Mouse (Mus musculus): Measurements from ENCODE around the gene Egln2. TPM values are rescaled to one million over a fixed set of nuclear protein-coding genes. Genes with fewer than 3 reads are reported as not detected.
A peak's percentile ranks its signal among the peaks of the same experiment; 100 is the strongest.

Egln2 gene
- polyA plus RNA-seq, 1 experiment from 2014 or later: 29.2 TPM

GRCm38 (mm10) chr7:27161744-27162143 is 4.9 kb downstream of the Egln2 start:
- Histone ChIP-seq H3K27me3 (no peaks in the 10 kb centered on the region), H3K4me1 (replicated peaks) (peaks cover 61% of the 10 kb centered on the region), H3K4me3 (replicated peaks) (no peak overlapping the region), H3K9me3 (replicated peaks) (no peaks in the 10 kb centered on the region), H3K27ac (replicated peaks) (no peak overlapping the region), H3K4me2 (no peak overlapping the region), H3K36me3 (replicated peaks) (peaks cover 51% of the 10 kb centered on the region), H3K9ac (no peak overlapping the region)
- WGBS (ENCODE audit: insufficient replicate concordance): 68% methylated on average over 4 of the region's 4 CpGs
- no peak for ATAC-seq (ENCODE audit: insufficient read depth)

- Histone ChIP-seq H3K27me3 (no peaks in the 10 kb centered on the region), H3K4me1 (replicated peaks) (peaks cover 59% of the 10 kb centered on the region), H3K4me3 (replicated peaks) (no peak overlapping the region), H3K4me2 (no peak overlapping the region), H3K36me3 (replicated peaks) (peaks cover 51% of the 10 kb centered on the region), H3K9ac (no peak overlapping the region), H3K27ac (replicated peaks) (no peak overlapping the region), H3K9me3 (replicated peaks) (no peaks in the 10 kb centered on the region)
- 67% methylated on average over 3 of the region's 3 CpGs for WGBS (ENCODE audit: insufficient replicate concordance)
- ATAC-seq (ENCODE audit: insufficient read depth): no peak
These were observed 5.7 kb downstream of the Egln2 start for GRCm38 (mm10) chr7:27160921-27161320.

- Histone ChIP-seq H3K9ac (no peak overlapping the region), H3K4me2 (no peak overlapping the region), H3K9me3 (replicated peaks) (no peaks in the 10 kb centered on the region), H3K4me3 (replicated peaks) (no peak overlapping the region), H3K27me3 (no peaks in the 10 kb centered on the region), H3K4me1 (replicated peaks) (peaks cover 49% of the 10 kb centered on the region), H3K36me3 (replicated peaks) (peaks cover 46% of the 10 kb centered on the region), H3K27ac (replicated peaks) (no peak overlapping the region)
- 5% methylated on average over 8 of the region's 8 CpGs for WGBS (ENCODE audit: insufficient replicate concordance)
- peak; percentile 74 for ATAC-seq (ENCODE audit: insufficient read depth)
These were observed 6.7 kb downstream of the Egln2 start for GRCm38 (mm10) chr7:27159882-27160281.

- Histone ChIP-seq H3K27me3 (no peaks in the 10 kb centered on the region), H3K4me2 (no peak overlapping the region), H3K9me3 (replicated peaks) (no peaks in the 10 kb centered on the region), H3K27ac (replicated peaks) (no peak overlapping the region), H3K36me3 (replicated peaks) (peaks cover 39% of the 10 kb centered on the region), H3K4me1 (replicated peaks) (peaks cover 43% of the 10 kb centered on the region), H3K4me3 (replicated peaks) (no peak overlapping the region), H3K9ac (no peak overlapping the region)
- no peak for ATAC-seq (ENCODE audit: insufficient read depth)
- WGBS (ENCODE audit: insufficient replicate concordance): 89% methylated on average over 6 of the region's 6 CpGs
These were observed 7.3 kb downstream of the Egln2 start for GRCm38 (mm10) chr7:27159256-27159655.

- H3K9me3 ChIP-seq (replicated peaks): no peaks in the 10 kb centered on the region
- H3K27me3 ChIP-seq: no peaks in the 10 kb centered on the region
- H3K4me2 ChIP-seq: no peak overlapping the region
- 85% methylated on average over 9 of the region's 9 CpGs for WGBS (ENCODE audit: insufficient replicate concordance)
- peaks cover 30% of the 10 kb centered on the region for H3K36me3 ChIP-seq (replicated peaks)
- H3K4me1 ChIP-seq (replicated peaks): peaks cover 32% of the 10 kb centered on the region
- no peak for ATAC-seq (ENCODE audit: insufficient read depth)
- H3K4me3 ChIP-seq (replicated peaks): no peak overlapping the region
- no peak overlapping the region for H3K9ac ChIP-seq
- no peak overlapping the region for H3K27ac ChIP-seq (replicated peaks)
These were observed 8.4 kb downstream of the Egln2 start for GRCm38 (mm10) chr7:27158171-27158570.

- Histone ChIP-seq H3K27me3 (no peaks in the 10 kb centered on the region), H3K4me3 (replicated peaks) (no peak overlapping the region), H3K27ac (replicated peaks) (no peak overlapping the region), H3K4me1 (replicated peaks) (peaks cover 12% of the 10 kb centered on the region), H3K9ac (no peak overlapping the region), H3K36me3 (replicated peaks) (peaks cover 25% of the 10 kb centered on the region), H3K4me2 (no peak overlapping the region), H3K9me3 (replicated peaks) (no peaks in the 10 kb centered on the region)
- no peak for ATAC-seq (ENCODE audit: insufficient read depth)
- 75% methylated on average over 13 of the region's 13 CpGs for WGBS (ENCODE audit: insufficient replicate concordance)
These were observed 10.6 kb downstream of the Egln2 start for GRCm38 (mm10) chr7:27156005-27156404.

- no peaks in the 10 kb centered on the region for H3K4me1 ChIP-seq (replicated peaks)
- peaks cover 11% of the 10 kb centered on the region for H3K36me3 ChIP-seq (replicated peaks)
- no peak within 1 kb of the TSS for H3K4me3 ChIP-seq (replicated peaks)
- ATAC-seq (ENCODE audit: insufficient read depth): no peak
- no peak within 1 kb of the TSS for H3K27ac ChIP-seq (replicated peaks)
- WGBS (ENCODE audit: insufficient replicate concordance): 61% methylated on average over 10 of the region's 10 CpGs
- no peak within 1 kb of the TSS for H3K4me2 ChIP-seq
- H3K9ac ChIP-seq: no peak within 1 kb of the TSS
- H3K27me3 ChIP-seq: no peaks in the 10 kb centered on the region
- no peaks in the 10 kb centered on the region for H3K9me3 ChIP-seq (replicated peaks)
These were observed 13.3 kb downstream of the Egln2 start, which contains the start of gene Cyp2t4 for GRCm38 (mm10) chr7:27153205-27153764. TSS of gene Cyp2t4 (plus strand) at chr7:27153714.

- H3K4me2 ChIP-seq: no peak overlapping the region
- no peak overlapping the region for H3K4me3 ChIP-seq (replicated peaks)
- H3K4me1 ChIP-seq (replicated peaks): no peaks in the 10 kb centered on the region
- no peaks in the 10 kb centered on the region for H3K9me3 ChIP-seq (replicated peaks)
- WGBS (ENCODE audit: insufficient replicate concordance): 45% methylated on average over 8 of the region's 8 CpGs
- no peaks in the 10 kb centered on the region for H3K36me3 ChIP-seq (replicated peaks)
- no peak overlapping the region for H3K9ac ChIP-seq
- H3K27ac ChIP-seq (replicated peaks): no peak overlapping the region
- no peak for ATAC-seq (ENCODE audit: insufficient read depth)
- H3K27me3 ChIP-seq: no peaks in the 10 kb centered on the region
These were observed 30.1 kb downstream of the Egln2 start for GRCm38 (mm10) chr7:27136410-27136996.

GRCm38 (mm10) chr7:27133757-27134156 is 32.8 kb downstream of the Egln2 start:
- Histone ChIP-seq H3K9ac (no peak overlapping the region), H3K36me3 (replicated peaks) (no peaks in the 10 kb centered on the region), H3K4me3 (replicated peaks) (no peak overlapping the region), H3K27me3 (no peaks in the 10 kb centered on the region), H3K9me3 (replicated peaks) (no peaks in the 10 kb centered on the region), H3K4me1 (replicated peaks) (no peaks in the 10 kb centered on the region), H3K4me2 (no peak overlapping the region), H3K27ac (replicated peaks) (no peak overlapping the region)
- no peak for ATAC-seq (ENCODE audit: insufficient read depth)
- 59% methylated on average over 4 of the region's 4 CpGs for WGBS (ENCODE audit: insufficient replicate concordance)

GRCm38 (mm10) chr7:27133156-27133555 is 33.4 kb downstream of the Egln2 start:
- peak; percentile 42; the same call in 1 of the 2 replicates for ATAC-seq (ENCODE audit: insufficient read depth)
- Histone ChIP-seq H3K36me3 (replicated peaks) (no peaks in the 10 kb centered on the region), H3K9me3 (replicated peaks) (no peaks in the 10 kb centered on the region), H3K27me3 (no peaks in the 10 kb centered on the region), H3K4me1 (replicated peaks) (no peaks in the 10 kb centered on the region), H3K4me3 (replicated peaks) (no peak overlapping the region), H3K9ac (no peak overlapping the region), H3K4me2 (no peak overlapping the region), H3K27ac (replicated peaks) (no peak overlapping the region)
- WGBS (ENCODE audit: insufficient replicate concordance): 57% methylated on average over 12 of the region's 12 CpGs

GRCm38 (mm10) chr7:27132588-27132987 is 34.0 kb downstream of the Egln2 start:
- Histone ChIP-seq H3K27ac (replicated peaks) (no peak overlapping the region), H3K27me3 (no peaks in the 10 kb centered on the region), H3K4me2 (peak overlapping the region; percentile 10; the same call in 1 of the 2 replicates), H3K36me3 (replicated peaks) (no peaks in the 10 kb centered on the region), H3K9me3 (replicated peaks) (no peaks in the 10 kb centered on the region), H3K4me3 (replicated peaks) (no peak overlapping the region), H3K9ac (no peak overlapping the region), H3K4me1 (replicated peaks) (no peaks in the 10 kb centered on the region)
- no peak for ATAC-seq (ENCODE audit: insufficient read depth)
- 13% methylated on average over 10 of the region's 10 CpGs for WGBS (ENCODE audit: insufficient replicate concordance)

- no peak for ATAC-seq (ENCODE audit: insufficient read depth)
- Histone ChIP-seq H3K4me2 (no peak overlapping the region), H3K27ac (replicated peaks) (no peak overlapping the region), H3K9ac (no peak overlapping the region), H3K4me1 (replicated peaks) (no peaks in the 10 kb centered on the region), H3K9me3 (replicated peaks) (no peaks in the 10 kb centered on the region), H3K36me3 (replicated peaks) (no peaks in the 10 kb centered on the region), H3K4me3 (replicated peaks) (no peak overlapping the region), H3K27me3 (no peaks in the 10 kb centered on the region)
- 40% methylated on average over 2 of the region's 2 CpGs for WGBS (ENCODE audit: insufficient replicate concordance)
These were observed 35.2 kb downstream of the Egln2 start for GRCm38 (mm10) chr7:27131387-27131786.
